Mouse (Mus musculus): Measurements from ENCODE around the gene Itpr1.

- TF ChIP-seq CTCF (IDR thresholded peaks at IDR 0.05; ENCODE audit: low read depth, low read length) = no peak
- no peak for TF ChIP-seq TAL1 (conservative IDR thresholded peaks at IDR 0.05; ENCODE audit: low read depth, low read length)
- TF ChIP-seq GATA1 (IDR thresholded peaks at IDR 0.05; ENCODE audit: borderline replicate concordance, low read length) = no peak
- TF ChIP-seq GATA2 (IDR thresholded peaks at IDR 0.05; ENCODE audit: borderline replicate concordance, low read depth, low read length) = no peak
- TF ChIP-seq POLR2AphosphoS5 (IDR thresholded peaks at IDR 0.05; ENCODE audit: insufficient replicate concordance, low read depth, low read length) = no peak
Observed at GRCm38 (mm10) chr6:108335202-108335823, 122.4 kb downstream of the Itpr1 start.
